ENCODE assay signal across 8 mouse cellular contexts in the genomic region with DNA sequence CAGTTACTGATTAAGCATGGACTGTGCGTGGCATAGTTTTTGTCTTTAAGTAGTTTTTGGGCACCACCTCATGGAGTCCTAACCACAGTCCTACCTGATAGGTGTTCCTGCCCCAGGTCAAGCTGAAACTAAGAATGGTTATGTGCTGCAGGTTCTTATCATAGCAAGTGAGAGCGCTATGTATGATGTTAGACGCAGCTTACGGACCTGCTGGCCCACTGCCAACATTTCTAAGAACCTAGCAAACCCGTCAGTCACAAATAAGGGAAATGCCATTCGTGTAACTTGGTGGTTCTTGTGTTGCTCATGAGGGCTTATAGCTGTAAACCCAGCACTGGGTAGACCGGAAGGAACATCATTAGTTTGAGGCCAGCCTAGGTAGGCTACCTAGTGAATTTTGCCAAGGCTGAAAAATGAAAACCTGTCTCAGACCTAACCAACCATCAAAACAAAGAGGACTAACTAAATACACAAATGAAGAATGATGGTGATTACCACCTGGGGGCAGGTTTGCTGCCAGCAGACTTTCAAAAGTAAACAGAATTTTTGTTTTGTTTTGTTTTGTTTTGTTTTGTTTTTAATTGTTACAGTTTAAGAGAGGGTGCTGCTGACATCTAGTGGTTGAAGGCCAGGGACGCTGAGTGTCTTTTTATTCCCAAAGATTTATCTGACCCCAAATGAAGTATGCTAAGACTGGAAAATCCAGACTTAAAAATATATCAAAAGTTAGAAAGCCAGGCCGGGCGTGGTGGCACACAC. TPM values are rescaled to one million over a fixed set of nuclear protein-coding genes. Genes with fewer than 3 reads are reported as not detected.
DNase-seq lines count a peak whose midpoint lies in the region; ATAC-seq lines count a peak whose summit lies in the region.

No protein-coding gene starts in this region.

- no peak overlapping the region for H3K27ac ChIP-seq in brown adipose tissue, adult 24 weeks (replicated peaks; ENCODE audit: low read depth, low read length)
- peak overlapping the region in 1 of 2 experiments; percentile 23; a peak in 2 of 4 replicates for H3K27ac ChIP-seq in heart, embryonic 14.5 days (replicated peaks in 1 of 2; ENCODE audit: control insufficient read depth in 1 of 2, insufficient read depth in 1 of 2, low read depth in 2 of 2, low read length in 2 of 2)
- no peak overlapping the region for H3K27ac ChIP-seq in midbrain, embryonic 14.5 days (replicated peaks; ENCODE audit: low read depth, low read length)

- DNase-seq in cerebellum, adult 9-10 months, result peak; percentile 38
- no peak for DNase-seq in cerebellum, adult 9-11 months
- DNase-seq in A20 (ENCODE audit: low read depth, low spot score), result peak; percentile 75
- DNase-seq in kidney, postnatal 4 days, result peak; percentile 54 to 69
- DNase-seq in midbrain, embryonic 14.5 days, result peak; percentile 71
- no peak for DNase-seq in urinary bladder, postnatal 4 days (ENCODE audit: low spot score in 2 of 2)

- no peak for ATAC-seq in heart, embryonic 14.5 days (ENCODE audit: insufficient number of reproducible peaks, insufficient read depth, low FRiP score, low read depth)
- peak; percentile 27; the same call in 1 of the 2 replicates for ATAC-seq in midbrain, embryonic 14.5 days (ENCODE audit: low FRiP score, low TSS enrichment)

- H3K9me3 ChIP-seq in heart, embryonic 14.5 days (ENCODE audit: control insufficient read depth, low read length), result no peaks in the 10 kb centered on the region
- no peaks in the 10 kb centered on the region for H3K9me3 ChIP-seq in midbrain, embryonic 14.5 days (ENCODE audit: control insufficient read depth, low read length)

- H3K4me3 ChIP-seq in brown adipose tissue, adult 24 weeks (ENCODE audit: insufficient read depth, low read depth, low read length), result peak overlapping the region; percentile 41
- peak overlapping the region; percentile 16 to 30; a peak in 3 of 4 replicates for H3K4me3 ChIP-seq in heart, embryonic 14.5 days (ENCODE audit: control insufficient read depth in 1 of 2, insufficient read depth in 1 of 2, low read depth in 1 of 2, low read length in 2 of 2)
- H3K4me3 ChIP-seq in midbrain, embryonic 14.5 days (replicated peaks; ENCODE audit: low read depth, low read length), result no peak overlapping the region

- no peaks in the 10 kb centered on the region for H3K36me3 ChIP-seq in heart, embryonic 14.5 days (ENCODE audit: control insufficient read depth, insufficient read depth, low read length)
- no peaks in the 10 kb centered on the region for H3K36me3 ChIP-seq in midbrain, embryonic 14.5 days (ENCODE audit: control insufficient read depth, insufficient read depth, low read length)

- 17% methylated on average over 10 of the region's 10 CpGs for WGBS in heart, embryonic 14.5 days
- 54% methylated on average over 10 of the region's 10 CpGs for WGBS in midbrain, embryonic 14.5 days

- no peaks in the 10 kb centered on the region for H3K27me3 ChIP-seq in heart, embryonic 14.5 days (ENCODE audit: control insufficient read depth, insufficient read depth, low read length)
- no peaks in the 10 kb centered on the region for H3K27me3 ChIP-seq in midbrain, embryonic 14.5 days (ENCODE audit: control insufficient read depth, insufficient read depth, low read length)

- H3K4me1 ChIP-seq in brown adipose tissue, adult 24 weeks (ENCODE audit: control insufficient read depth, insufficient read depth, insufficient read length, low read length), result no peaks in the 10 kb centered on the region
- H3K4me1 ChIP-seq in heart, embryonic 14.5 days (ENCODE audit: control insufficient read depth in 2 of 2, insufficient read depth in 2 of 2, low read length in 2 of 2), result peaks cover 8 to 20% of the 10 kb centered on the region in 2 experiments; a peak in 3 of 4 replicates
- H3K4me1 ChIP-seq in midbrain, embryonic 14.5 days (ENCODE audit: control insufficient read depth, insufficient read depth, low read length), result no peaks in the 10 kb centered on the region

- H3K4me2 ChIP-seq in heart, embryonic 14.5 days (ENCODE audit: low read length), result peak overlapping the region; percentile 68
- H3K4me2 ChIP-seq in midbrain, embryonic 14.5 days (ENCODE audit: low read length), result peak overlapping the region; percentile 18; the same call in 1 of the 2 replicates

- H3K9ac ChIP-seq in heart, embryonic 14.5 days (ENCODE audit: low read length), result peak overlapping the region; percentile 45; the same call in 1 of the 2 replicates
- H3K9ac ChIP-seq in midbrain, embryonic 14.5 days (replicated peaks; ENCODE audit: low read length), result no peak overlapping the region

RNA-seq across cellular contexts. Expression of a gene that starts 13.5 kb away (rescaled TPM):
- polyA plus RNA-seq in brown adipose tissue, adult 24 weeks (2012; ENCODE audit: insufficient read depth, insufficient read length, missing spikeins), result 3.3 and 6.3 TPM in 2 replicates
- polyA plus RNA-seq in heart, embryonic 14.5 days (2014; fragmentation: Nextera tagmentation; extraction: Ambion mirVana), result 15.2 and 15.5 TPM in 2 replicates
- polyA plus RNA-seq in midbrain, embryonic 14.5 days (2014; fragmentation: Nextera tagmentation; extraction: Ambion mirVana), result 38.5 and 42.9 TPM in 2 replicates

Comparison
In these comparisons a context has a peak if more than half of its experiments do, and no peak if none do; other contexts are left out.
1. DNase-seq: peak in cerebellum, adult 9-10 months (single experiment), A20 (single experiment), kidney, postnatal 4 days (2 of 2) and midbrain, embryonic 14.5 days (single experiment); none in cerebellum, adult 9-11 months (single experiment) and urinary bladder, postnatal 4 days (0 of 2).